Mouse (Mus musculus): ENCODE data around the gene Nudt2. TPM values are rescaled to one million over a fixed set of nuclear protein-coding genes. Genes with fewer than 3 reads are reported as not detected.

Gene Nudt2
- polyA plus RNA-seq, 1 experiment from 2014 or later, result 31.7 TPM

GRCm38 (mm10) chr4:41527076-41527475 is 62.1 kb downstream of the Nudt2 start:
- no peaks in the 10 kb centered on the region for H3K9me3 ChIP-seq (replicated peaks)
- H3K4me3 ChIP-seq, result no peak overlapping the region
- no peak overlapping the region for H3K4me2 ChIP-seq
- no peak for ATAC-seq
- no peak overlapping the region for H3K9ac ChIP-seq
- no peaks in the 10 kb centered on the region for H3K36me3 ChIP-seq
- peaks cover 26% of the 10 kb centered on the region for H3K27me3 ChIP-seq (replicated peaks)
- no peak overlapping the region for H3K27ac ChIP-seq
- H3K4me1 ChIP-seq, result no peaks in the 10 kb centered on the region
- 48% methylated on average over 13 of the region's 13 CpGs for WGBS (ENCODE audit: insufficient replicate concordance)

DNA sequence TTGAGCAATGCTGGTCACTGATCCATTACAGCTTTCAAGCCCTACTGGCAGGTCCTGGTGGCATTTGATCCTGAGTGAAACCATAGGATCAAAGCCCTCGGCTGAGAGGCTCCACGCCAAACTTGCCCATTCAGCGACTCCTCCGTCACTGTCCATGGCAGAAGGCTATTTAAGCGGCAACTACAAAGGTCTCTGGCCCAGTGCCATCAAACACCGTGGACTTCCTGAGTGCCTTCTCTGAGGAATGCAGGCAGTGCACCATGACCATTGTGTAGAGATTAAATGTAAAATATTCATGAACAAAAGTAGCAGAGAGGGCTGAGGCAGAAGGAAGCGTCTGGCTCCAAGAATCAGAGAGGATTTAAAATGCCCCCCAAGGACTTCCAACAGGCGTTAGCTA is 63.0 kb downstream of the Nudt2 start:
- Histone ChIP-seq H3K9ac (no peak overlapping the region), H3K4me3 (no peak overlapping the region), H3K9me3 (replicated peaks) (no peaks in the 10 kb centered on the region), H3K4me1 (no peaks in the 10 kb centered on the region), H3K4me2 (no peak overlapping the region), H3K36me3 (no peaks in the 10 kb centered on the region), H3K27me3 (replicated peaks) (peaks cover 19% of the 10 kb centered on the region; the same call in 1 of the 2 replicates), H3K27ac (no peak overlapping the region)
- no peak for ATAC-seq
- 59% methylated on average over 8 of the region's 8 CpGs for WGBS (ENCODE audit: insufficient replicate concordance)

Other genes with a start within 250 kb of the Nudt2 start
- gene Ubap2, start 190.0 kb upstream of the Nudt2 start, polyA plus RNA-seq (2016; fragmentation: Nextera tagmentation; extraction: Ambion mirVana), result 48.7 and 50.2 TPM in 2 replicates
- 61.4 and 64.5 TPM in 2 replicates for gene Dcaf12, start 150.3 kb upstream of the Nudt2 start, polyA plus RNA-seq (2016; fragmentation: Nextera tagmentation; extraction: Ambion mirVana)
- gene Ubap1, start 116.2 kb upstream of the Nudt2 start, polyA plus RNA-seq (2016; fragmentation: Nextera tagmentation; extraction: Ambion mirVana), result 28.3 and 28.5 TPM in 2 replicates
- 9.0 and 9.5 TPM in 2 replicates for gene Kif24, start 264 bp upstream of the Nudt2 start, polyA plus RNA-seq (2016; fragmentation: Nextera tagmentation; extraction: Ambion mirVana)
- 0.57 and 0.98 TPM in 2 replicates for gene AI464131, start 37.9 kb downstream of the Nudt2 start, polyA plus RNA-seq (2016; fragmentation: Nextera tagmentation; extraction: Ambion mirVana)
- gene 1110017D15Rik, start 52.2 kb downstream of the Nudt2 start, polyA plus RNA-seq (2016; fragmentation: Nextera tagmentation; extraction: Ambion mirVana), result not detected in 2 replicates
- 1.0 and 2.0 TPM in 2 replicates for gene Fam219a, start 104.4 kb downstream of the Nudt2 start, polyA plus RNA-seq (2016; fragmentation: Nextera tagmentation; extraction: Ambion mirVana)
- gene Dnaic1, start 104.6 kb downstream of the Nudt2 start, polyA plus RNA-seq (2016; fragmentation: Nextera tagmentation; extraction: Ambion mirVana), result 0.51 and 0.61 TPM in 2 replicates
- 1.1 and 1.5 TPM in 2 replicates for gene Enho, start 175.2 kb downstream of the Nudt2 start, polyA plus RNA-seq (2016; fragmentation: Nextera tagmentation; extraction: Ambion mirVana)
- gene Cntfr, start 231.9 kb downstream of the Nudt2 start, polyA plus RNA-seq (2016; fragmentation: Nextera tagmentation; extraction: Ambion mirVana), result 1.4 and 1.7 TPM in 2 replicates
- gene Il11ra1, start 234.8 kb downstream of the Nudt2 start, polyA plus RNA-seq (2016; fragmentation: Nextera tagmentation; extraction: Ambion mirVana), result 39.7 and 43.0 TPM in 2 replicates
- gene Rpp25l, start 248.4 kb downstream of the Nudt2 start, polyA plus RNA-seq (2016; fragmentation: Nextera tagmentation; extraction: Ambion mirVana), result 39.1 and 44.9 TPM in 2 replicates